Comparison of ENCODE assay signal across 11 mouse cellular contexts in genomic region chr14:76528641-76529040, GRCm38 (mm10). TPM values are rescaled to one million over a fixed set of nuclear protein-coding genes. Genes with fewer than 3 reads are reported as not detected.
DNase-seq lines count a peak whose midpoint lies in the region; ATAC-seq and TF ChIP-seq lines count a peak whose summit lies in the region.
"Had no signal": no experiment of that assay in that cellular context is flagged by ENCODE, and none has a peak within 500 bp of the region (broad histone marks: within the 10 kb centered on the region; RNA-seq: fewer than 3 reads in every experiment).

No protein-coding gene starts in this region.

- no peaks in the 10 kb centered on the region for H3K9me3 ChIP-seq in intestine, embryonic 14.5 days (ENCODE audit: control insufficient read depth, low read length)
- no peaks in the 10 kb centered on the region for H3K9me3 ChIP-seq in intestine, postnatal 0 days (ENCODE audit: control insufficient read depth)
- H3K9me3 ChIP-seq in embryonic facial prominence, embryonic 10.5 days, result no peaks in the 10 kb centered on the region
- H3K9me3 ChIP-seq: hindbrain, embryonic 15.5 days had no signal

- no peaks in the 10 kb centered on the region for H3K27me3 ChIP-seq in intestine, embryonic 14.5 days (replicated peaks; ENCODE audit: control insufficient read depth, insufficient read depth, low read length)
- H3K27me3 ChIP-seq in intestine, postnatal 0 days (replicated peaks; ENCODE audit: control insufficient read depth, insufficient read depth, low read length), result no peaks in the 10 kb centered on the region
- H3K27me3 ChIP-seq in embryonic facial prominence, embryonic 10.5 days (replicated peaks; ENCODE audit: low read depth, poor library complexity, severe bottlenecking), result no peaks in the 10 kb centered on the region
- H3K27me3 ChIP-seq: hindbrain, embryonic 15.5 days had no signal

- peaks cover 41% of the 10 kb centered on the region for H3K4me1 ChIP-seq in intestine, embryonic 14.5 days (replicated peaks; ENCODE audit: control insufficient read depth, insufficient read depth, low read length)
- H3K4me1 ChIP-seq in intestine, postnatal 0 days (replicated peaks; ENCODE audit: control insufficient read depth, insufficient read depth, low read length), result peaks cover 10% of the 10 kb centered on the region; the same call in 1 of the 2 replicates
- H3K4me1 ChIP-seq in embryonic facial prominence, embryonic 10.5 days, result peaks cover 58% of the 10 kb centered on the region

- intact Hi-C loops in heart, postnatal 10 days (cut with DNase I), result no loop called here

- H3K36me3 ChIP-seq in intestine, embryonic 14.5 days (ENCODE audit: control insufficient read depth, insufficient read depth, low read length), result no peaks in the 10 kb centered on the region
- H3K36me3 ChIP-seq in intestine, postnatal 0 days (ENCODE audit: control insufficient read depth, insufficient read depth), result no peaks in the 10 kb centered on the region
- no peaks in the 10 kb centered on the region for H3K36me3 ChIP-seq in embryonic facial prominence, embryonic 10.5 days (replicated peaks)
- H3K36me3 ChIP-seq: hindbrain, embryonic 15.5 days had no signal

- TF ChIP-seq CTCF in intestine, postnatal 0 days (IDR thresholded peaks at IDR 0.05; ENCODE audit: low read depth), result no peak

- no peak overlapping the region for H3K4me3 ChIP-seq in intestine, embryonic 14.5 days (ENCODE audit: low read depth, low read length)
- H3K4me3 ChIP-seq in intestine, postnatal 0 days (ENCODE audit: low read depth, low read length), result no peak overlapping the region
- peak overlapping the region; percentile 9; the same call in 1 of the 2 replicates for H3K4me3 ChIP-seq in embryonic facial prominence, embryonic 10.5 days
- H3K4me3 ChIP-seq: hindbrain, embryonic 15.5 days had no signal

- no peak overlapping the region for H3K4me2 ChIP-seq in intestine, embryonic 14.5 days (ENCODE audit: low read length)
- H3K4me2 ChIP-seq in intestine, postnatal 0 days (replicated peaks; ENCODE audit: low read depth), result no peak overlapping the region
- H3K4me2 ChIP-seq: hindbrain, embryonic 15.5 days had no signal

- WGBS in intestine, embryonic 14.5 days, result 28% methylated on average over 5 of the region's 5 CpGs
- 65% methylated on average over 5 of the region's 5 CpGs for WGBS in intestine, postnatal 0 days
- WGBS in embryonic facial prominence, embryonic 10.5 days, result 23% methylated on average over 5 of the region's 5 CpGs

- no peak overlapping the region for H3K9ac ChIP-seq in intestine, embryonic 14.5 days (ENCODE audit: low read length)
- no peak overlapping the region for H3K9ac ChIP-seq in intestine, postnatal 0 days (ENCODE audit: low read depth, low read length)
- H3K9ac ChIP-seq: hindbrain, embryonic 15.5 days had no signal

- DNase-seq in intestine, embryonic 14.5 days (ENCODE audit: low spot score), result no peak
- peak; percentile 84 for DNase-seq in 3T3-L1 (ENCODE audit: low read depth, low spot score)
- peak; percentile 65 for DNase-seq in embryonic facial prominence, embryonic 10.5 days (ENCODE audit: low spot score)
- peak; percentile 31 to 50 for DNase-seq in heart, postnatal 10 days
- DNase-seq in thymus, adult 18-20 months, result no peak
- DNase-seq in layer of hippocampus, adult 11-12 months (ENCODE audit: low spot score), result no peak
- DNase-seq in yolk sac, embryonic 10.5 days (ENCODE audit: low spot score), result no peak
- DNase-seq: cerebellum, postnatal 25 days had no signal

- ATAC-seq in intestine, embryonic 14.5 days (replicated peaks; ENCODE audit: low FRiP score, low TSS enrichment, low read depth), result no peak
- ATAC-seq in intestine, postnatal 0 days, result no peak

- H3K27ac ChIP-seq in intestine, embryonic 14.5 days (ENCODE audit: low read depth), result peak overlapping the region; percentile 38; the same call in 1 of the 2 replicates
- no peak overlapping the region for H3K27ac ChIP-seq in intestine, postnatal 0 days (ENCODE audit: low read depth, low read length)
- peak overlapping the region; percentile 83 for H3K27ac ChIP-seq in embryonic facial prominence, embryonic 10.5 days (replicated peaks)
- H3K27ac ChIP-seq: hindbrain, embryonic 15.5 days had no signal

RNA-seq across cellular contexts. Expression of gene Serp2, which starts 28.0 kb away (rescaled TPM):
- 13.0 and 13.6 TPM in 2 replicates for polyA plus RNA-seq in intestine, embryonic 14.5 days (2014; fragmentation: Nextera tagmentation; extraction: Ambion mirVana)
- polyA plus RNA-seq in intestine, postnatal 0 days (2015; fragmentation: Nextera tagmentation; extraction: Ambion mirVana), result 7.5 and 7.7 TPM in 2 replicates
- polyA plus RNA-seq in embryonic facial prominence, embryonic 10.5 days (2016; fragmentation: Nextera tagmentation; extraction: Ambion mirVana), result 18.9 and 21.6 TPM in 2 replicates
- total RNA-seq in heart, postnatal 10 days (2021), result 1 to 10 TPM in 1 of 2 experiments, under 1 TPM in 1; 0.37 to 1.8 TPM
- total RNA-seq: megakaryocyte, adult 5-6 weeks had no signal

Comparison
In these comparisons a context has a peak if more than half of its experiments do, and no peak if none do; other contexts are left out.
1. DNase-seq: peak in 3T3-L1 (single experiment), embryonic facial prominence, embryonic 10.5 days (single experiment) and heart, postnatal 10 days (2 of 2); none in intestine, embryonic 14.5 days (single experiment), thymus, adult 18-20 months (0 of 2), layer of hippocampus, adult 11-12 months (single experiment) and yolk sac, embryonic 10.5 days (single experiment).